Mouse (Mus musculus): ENCODE results near the gene Tns1.

GRCm38 (mm10) chr1:74091138-74091537 lies 33.1 kb downstream of the Tns1 start:
- TF ChIP-seq CTCF (conservative IDR thresholded peaks at IDR 0.05; ENCODE audit: insufficient read depth, insufficient read length, low read depth, low read length) (no peak), POLR2A (IDR thresholded peaks at IDR 0.05; ENCODE audit: low read depth, low read length) (no peak)
